Mouse (Mus musculus): ENCODE data around the gene Arid3a.

Gene Arid3a

DNA sequence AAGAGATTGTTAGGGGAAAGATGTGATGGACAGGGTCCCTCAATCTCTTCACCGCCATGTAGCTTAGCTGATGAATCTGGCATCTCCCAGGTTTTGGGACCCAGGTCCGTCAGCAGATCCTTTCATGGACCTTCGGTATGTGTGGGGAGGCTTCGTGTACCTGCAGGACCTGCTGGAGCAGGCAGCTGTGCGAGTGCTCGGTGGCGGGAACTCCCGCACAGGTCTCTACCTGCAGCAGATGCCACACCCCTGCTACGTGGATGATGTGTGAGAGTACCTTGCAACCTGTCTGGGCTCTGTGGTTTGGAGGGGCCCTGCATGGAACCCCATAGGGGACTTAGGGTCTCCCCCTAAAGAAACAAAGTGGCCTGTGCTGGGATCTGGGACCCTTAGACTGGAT, 75.1 kb downstream of the Arid3a start:
- no peak for DNase-seq

DNA sequence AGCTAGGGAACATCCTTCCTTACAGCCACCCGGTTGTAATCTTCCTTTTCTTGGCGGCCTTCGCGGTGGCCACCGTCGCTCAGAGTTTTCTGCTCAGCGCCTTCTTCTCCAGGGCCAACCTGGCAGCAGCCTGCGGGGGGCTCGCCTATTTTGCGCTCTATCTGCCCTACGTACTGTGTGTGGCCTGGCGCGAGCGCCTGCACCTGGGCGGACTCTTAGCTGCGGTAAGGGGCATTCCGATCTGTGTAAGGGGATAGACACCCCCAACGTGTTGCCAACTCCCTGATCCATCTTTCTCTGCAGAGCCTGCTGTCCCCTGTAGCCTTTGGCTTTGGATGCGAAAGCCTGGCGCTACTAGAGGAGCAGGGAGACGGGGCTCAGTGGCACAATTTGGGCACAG, 76.0 kb downstream of the Arid3a start:
- DNase-seq = no peak

DNA sequence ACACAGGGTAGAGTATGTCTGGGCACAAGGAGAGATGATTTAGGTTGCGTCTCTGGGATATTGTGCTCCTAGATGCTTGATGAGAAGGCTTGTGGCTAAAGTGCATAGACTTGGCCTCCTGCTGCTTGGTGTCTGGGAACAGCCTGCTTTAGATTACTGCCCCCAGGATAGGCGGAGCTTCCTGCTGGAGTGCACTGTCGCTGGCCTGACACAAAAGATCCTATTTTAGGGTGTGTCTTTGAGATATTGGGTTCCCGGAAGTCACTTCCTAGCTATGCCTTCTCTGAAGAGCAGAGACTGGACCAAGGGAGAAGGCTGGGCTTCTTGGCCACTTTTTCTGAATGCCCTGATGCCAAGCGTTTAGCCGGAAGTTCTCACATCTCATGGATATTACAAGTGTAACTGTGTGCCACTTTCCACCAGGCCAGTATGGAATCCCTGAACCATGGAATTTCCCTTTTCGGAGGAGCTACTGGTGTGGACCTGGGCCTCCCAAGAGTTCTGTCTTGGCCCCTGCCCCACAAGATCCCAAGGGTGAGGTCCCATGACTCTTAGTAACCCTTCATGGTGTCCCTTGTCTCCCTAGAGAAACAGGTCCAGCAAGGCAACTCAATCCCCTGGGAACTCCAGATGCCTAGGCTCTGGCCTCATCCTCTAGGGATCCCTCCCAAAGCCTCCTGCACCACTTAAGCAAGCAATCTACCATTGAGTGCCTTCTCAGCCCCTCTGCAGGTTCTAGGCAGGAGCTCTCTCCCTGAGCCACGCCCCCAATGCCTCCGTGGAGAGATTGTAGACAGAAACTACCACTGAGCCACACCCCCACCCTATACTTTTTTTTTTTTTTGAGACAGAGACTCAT, 76.8 kb downstream of the Arid3a start:
- no peak for DNase-seq

DNA sequence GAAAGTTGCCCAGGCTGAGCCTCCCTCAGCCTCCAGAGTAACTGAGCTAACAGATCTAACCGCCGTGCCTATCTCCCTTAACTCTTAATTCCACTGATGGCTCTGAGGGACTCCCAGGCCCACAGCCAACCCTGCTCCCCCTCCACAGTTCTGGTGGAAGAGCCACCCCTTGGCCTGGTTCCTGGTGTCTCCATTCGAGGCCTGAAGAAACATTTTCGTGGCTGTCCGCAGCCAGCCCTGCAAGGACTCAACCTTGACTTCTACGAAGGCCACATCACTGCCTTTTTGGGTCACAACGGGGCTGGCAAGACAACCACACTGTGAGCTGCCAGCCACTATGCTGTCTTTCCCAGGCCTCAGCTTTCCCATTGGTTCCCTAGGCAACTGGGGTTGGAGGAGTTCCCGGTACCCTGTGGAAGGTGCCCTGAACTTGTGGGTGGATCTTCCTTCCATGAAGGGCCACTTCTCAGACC, 77.4 kb downstream of the Arid3a start:
- DNase-seq = no peak

Measured in cerebellum, adult 9-11 months (tissue).